Mouse (Mus musculus) small intestine, adult 2 months (tissue): ENCODE results near the gene Gm17482.

Experiments
- CTCF ChIP-seq: fragments of 200-500 bp; IDR thresholded peaks from 2 replicates; pipeline ENCODE4 v1.5.1; 2012; ENCODE audit warnings: low read depth, mild to moderate bottlenecking, control low read depth, inconsistent platforms, low read length, moderate library complexity, mixed read lengths; ENCODE audit not compliant: insufficient replicate concordance, insufficient read length; ENCODE audit errors: extremely low read depth
- POLR2A ChIP-seq: fragments of 200-500 bp; IDR thresholded peaks from 2 replicates; pipeline ENCODE4 v1.6.1; 2012; ENCODE audit warnings: low read depth, mild to moderate bottlenecking, control low read depth, inconsistent platforms, low read length, moderate library complexity

DNA sequence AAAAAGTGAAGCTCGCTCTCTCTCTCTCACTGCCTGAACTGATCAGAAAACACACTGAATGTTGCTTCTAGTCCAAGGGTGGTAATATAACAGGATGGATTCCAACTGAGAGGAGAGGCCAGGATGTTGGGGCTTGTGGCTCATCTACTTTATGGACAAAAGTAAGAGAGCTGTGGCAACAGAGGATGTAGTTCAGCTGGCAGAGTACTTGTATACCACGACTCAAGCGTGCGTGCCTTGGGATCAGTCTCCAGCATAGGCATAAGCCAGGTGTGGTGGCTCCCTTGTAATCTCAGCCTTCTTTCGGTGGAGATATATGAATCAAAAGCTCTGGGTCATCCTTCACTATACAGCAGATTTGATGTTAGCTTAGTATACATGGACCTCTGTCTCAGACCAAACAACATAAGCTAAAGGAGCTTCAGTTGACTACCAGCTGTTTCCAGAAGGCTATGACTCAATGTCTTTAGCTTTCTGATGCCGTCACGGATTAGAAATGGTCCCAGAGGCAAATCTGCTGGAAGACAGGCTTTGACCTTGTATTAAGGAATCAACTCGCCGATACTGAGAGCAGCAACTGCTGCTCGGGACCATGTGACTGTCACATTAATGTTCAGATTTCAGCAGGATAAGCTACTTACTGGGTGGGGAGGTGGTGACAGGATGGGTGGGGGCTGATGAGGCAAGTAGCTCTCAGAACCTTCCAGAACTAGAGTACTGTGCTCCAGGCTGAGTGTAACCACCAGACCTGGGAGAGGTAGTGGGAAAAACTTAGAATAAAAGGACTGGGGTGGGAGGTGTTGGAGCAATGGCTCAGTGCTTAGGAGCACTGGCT lies 41.6 kb downstream of the Gm17482 start:
- no peak for TF ChIP-seq CTCF
- TF ChIP-seq POLR2A: no peak
